Mouse (Mus musculus): ENCODE measurements around the gene Clip2.

Gene Clip2

GRCm38 (mm10) chr5:134500062-134500461, 52.2 kb downstream of the Clip2 start:
- 0 out of 2 replicates have a peak, but pooled peaks cover 6% of the 10 kb centered on the region for H3K36me3 ChIP-seq (ENCODE audit: insufficient read depth, low read length)
- no peak overlapping the region for H3K4me3 ChIP-seq (replicated peaks; ENCODE audit: low read length)
- TF ChIP-seq POU5F1 (IDR thresholded peaks at IDR 0.05; ENCODE audit: borderline replicate concordance, low read length) (no peak), CTCF (conservative IDR thresholded peaks at IDR 0.05; ENCODE audit: low read length) (peak; percentile 78), NANOG (IDR thresholded peaks at IDR 0.05; ENCODE audit: borderline replicate concordance, low read length) (no peak)

DNA sequence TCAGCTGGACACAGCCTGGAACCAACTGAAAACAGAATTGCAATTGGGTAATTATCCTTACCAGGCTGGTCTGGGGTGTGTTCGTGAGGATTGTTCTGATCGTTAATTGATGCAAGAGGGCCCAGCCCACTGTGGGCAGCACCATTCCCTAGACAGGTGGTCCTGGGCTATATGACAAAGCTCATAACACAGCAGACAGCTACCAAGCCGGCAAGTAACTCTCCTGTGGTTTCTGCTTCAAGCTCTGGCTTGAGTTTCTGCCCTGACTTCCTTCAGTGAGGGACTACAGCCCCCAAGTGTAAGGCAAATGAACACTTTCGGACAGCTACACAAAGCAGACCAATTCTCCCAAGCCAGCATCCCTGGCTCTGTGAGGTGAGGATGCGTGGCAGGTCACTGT, 55.2 kb downstream of the Clip2 start:
- H3K4me3 ChIP-seq (replicated peaks; ENCODE audit: low read length), result no peak overlapping the region
- no peaks in the 10 kb centered on the region for H3K27me3 ChIP-seq (ENCODE audit: insufficient read depth, low read length)
- peaks cover 10% of the 10 kb centered on the region; the same call in 1 of the 2 replicates for H3K36me3 ChIP-seq (ENCODE audit: insufficient read depth, low read length)
- H3K4me1 ChIP-seq (replicated peaks; ENCODE audit: low read depth, low read length), result peaks cover 23% of the 10 kb centered on the region
- H3K9me3 ChIP-seq (ENCODE audit: low read length), result no peaks in the 10 kb centered on the region; the same call in 1 of the 2 replicates
- TF ChIP-seq CTCF (conservative IDR thresholded peaks at IDR 0.05; ENCODE audit: low read length), result no peak
- no peak for TF ChIP-seq POU5F1 (IDR thresholded peaks at IDR 0.05; ENCODE audit: borderline replicate concordance, low read length)
- no peak for TF ChIP-seq NANOG (IDR thresholded peaks at IDR 0.05; ENCODE audit: borderline replicate concordance, low read length)

More at GRCm38 (mm10) chr5:134500062-134500461, 52.2 kb downstream of the Clip2 start:
- no peaks in the 10 kb centered on the region; the same call in 1 of the 2 replicates for H3K9me3 ChIP-seq (ENCODE audit: low read length)
- peaks cover 34% of the 10 kb centered on the region for H3K4me1 ChIP-seq (replicated peaks; ENCODE audit: low read depth, low read length)
- H3K27me3 ChIP-seq (ENCODE audit: insufficient read depth, low read length), result peaks cover 22% of the 10 kb centered on the region

DNA sequence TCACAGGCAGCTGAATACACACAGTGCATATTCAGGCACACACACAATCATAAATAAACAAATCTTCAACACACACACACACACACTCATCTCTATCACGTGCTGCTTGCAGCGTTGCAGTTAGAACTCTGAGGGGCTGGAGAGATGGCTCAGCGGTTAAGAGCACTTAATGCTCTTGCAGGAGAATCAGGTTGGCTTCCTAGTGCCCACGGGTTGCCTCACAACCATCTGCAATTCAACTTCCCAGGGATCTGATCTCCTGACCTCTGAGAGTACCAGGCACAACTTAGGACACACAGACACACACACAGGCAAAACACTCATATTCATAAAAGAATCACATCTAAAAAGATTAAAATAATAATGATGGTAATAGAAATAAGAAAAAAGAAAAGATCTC, 56.4 kb downstream of the Clip2 start:
- Histone ChIP-seq H3K9me3 (ENCODE audit: low read length) (no peaks in the 10 kb centered on the region; the same call in 1 of the 2 replicates), H3K36me3 (ENCODE audit: insufficient read depth, low read length) (peaks cover 10% of the 10 kb centered on the region; the same call in 1 of the 2 replicates)
- no peak for TF ChIP-seq CTCF (conservative IDR thresholded peaks at IDR 0.05; ENCODE audit: low read length)

GRCm38 (mm10) chr5:134494142-134494541, 58.1 kb downstream of the Clip2 start:
- H3K27me3 ChIP-seq (ENCODE audit: insufficient read depth, low read length), result no peaks in the 10 kb centered on the region
- H3K36me3 ChIP-seq (ENCODE audit: insufficient read depth, low read length), result peaks cover 16% of the 10 kb centered on the region; the same call in 1 of the 2 replicates
- H3K4me3 ChIP-seq (replicated peaks; ENCODE audit: low read length), result no peak overlapping the region
- H3K4me1 ChIP-seq (replicated peaks; ENCODE audit: low read depth, low read length), result peaks cover 37% of the 10 kb centered on the region
- no peaks in the 10 kb centered on the region for H3K9me3 ChIP-seq (ENCODE audit: low read length)
- TF ChIP-seq CTCF (conservative IDR thresholded peaks at IDR 0.05; ENCODE audit: low read length), result peak; percentile 87
- TF ChIP-seq POU5F1 (IDR thresholded peaks at IDR 0.05; ENCODE audit: borderline replicate concordance, low read length), result no peak

More for the DNA sequence above, 56.4 kb downstream of the Clip2 start:
- Histone ChIP-seq H3K4me1 (replicated peaks; ENCODE audit: low read depth, low read length) (peaks cover 22% of the 10 kb centered on the region), H3K4me3 (replicated peaks; ENCODE audit: low read length) (no peak overlapping the region), H3K27me3 (ENCODE audit: insufficient read depth, low read length) (no peaks in the 10 kb centered on the region)

- no peaks in the 10 kb centered on the region for H3K27me3 ChIP-seq (ENCODE audit: insufficient read depth, low read length)
- peaks cover 48% of the 10 kb centered on the region for H3K4me1 ChIP-seq (replicated peaks; ENCODE audit: low read depth, low read length)
- TF ChIP-seq NANOG (IDR thresholded peaks at IDR 0.05; ENCODE audit: borderline replicate concordance, low read length) (no peak), POU5F1 (IDR thresholded peaks at IDR 0.05; ENCODE audit: borderline replicate concordance, low read length) (no peak), CTCF (conservative IDR thresholded peaks at IDR 0.05; ENCODE audit: low read length) (no peak)
- no peaks in the 10 kb centered on the region for H3K9me3 ChIP-seq (ENCODE audit: low read length)
- no peak overlapping the region for H3K4me3 ChIP-seq (replicated peaks; ENCODE audit: low read length)
- peaks cover 16% of the 10 kb centered on the region; the same call in 1 of the 2 replicates for H3K36me3 ChIP-seq (ENCODE audit: insufficient read depth, low read length)
These were observed 59.3 kb downstream of the Clip2 start for GRCm38 (mm10) chr5:134492956-134493355.

GRCm38 (mm10) chr5:134491712-134492417, 60.4 kb downstream of the Clip2 start:
- TF ChIP-seq POU5F1 (IDR thresholded peaks at IDR 0.05; ENCODE audit: borderline replicate concordance, low read length) (no peak), CTCF (conservative IDR thresholded peaks at IDR 0.05; ENCODE audit: low read length) (peak; percentile 100)
- Histone ChIP-seq H3K4me1 (replicated peaks; ENCODE audit: low read depth, low read length) (peaks cover 52% of the 10 kb centered on the region), H3K9me3 (ENCODE audit: low read length) (no peaks in the 10 kb centered on the region), H3K27me3 (ENCODE audit: insufficient read depth, low read length) (no peaks in the 10 kb centered on the region), H3K36me3 (ENCODE audit: insufficient read depth, low read length) (peaks cover 16% of the 10 kb centered on the region; the same call in 1 of the 2 replicates), H3K4me3 (replicated peaks; ENCODE audit: low read length) (peak overlapping the region; percentile 51)

DNA sequence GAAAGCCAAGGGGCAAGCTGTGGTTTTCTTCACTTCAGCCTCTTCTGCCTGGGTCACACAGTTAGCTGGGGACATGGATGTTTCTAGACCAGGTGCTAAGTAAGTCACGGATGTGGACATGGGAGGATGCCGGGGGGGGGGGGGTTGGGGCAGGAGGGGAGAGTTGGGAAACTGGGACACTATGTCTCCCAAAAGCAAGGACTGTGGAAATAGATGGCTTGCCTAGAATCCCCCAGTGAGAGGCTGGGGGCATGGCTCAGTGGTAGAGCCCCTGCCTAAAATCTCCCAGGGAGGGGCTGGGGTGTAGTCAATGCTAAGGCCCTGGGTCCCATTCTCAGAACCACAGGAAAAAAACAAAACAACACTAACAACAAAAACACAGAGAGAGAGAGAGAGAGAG, 61.0 kb downstream of the Clip2 start:
- H3K36me3 ChIP-seq (ENCODE audit: insufficient read depth, low read length), result peaks cover 12% of the 10 kb centered on the region; the same call in 1 of the 2 replicates
- H3K27me3 ChIP-seq (ENCODE audit: insufficient read depth, low read length), result no peaks in the 10 kb centered on the region
- no peak overlapping the region for H3K4me3 ChIP-seq (replicated peaks; ENCODE audit: low read length)
- TF ChIP-seq CTCF (conservative IDR thresholded peaks at IDR 0.05; ENCODE audit: low read length) (no peak), POU5F1 (IDR thresholded peaks at IDR 0.05; ENCODE audit: borderline replicate concordance, low read length) (no peak), NANOG (IDR thresholded peaks at IDR 0.05; ENCODE audit: borderline replicate concordance, low read length) (no peak)
- H3K4me1 ChIP-seq (replicated peaks; ENCODE audit: low read depth, low read length), result peaks cover 55% of the 10 kb centered on the region
- no peaks in the 10 kb centered on the region for H3K9me3 ChIP-seq (ENCODE audit: low read length)

- peak; percentile 90 for TF ChIP-seq CTCF (conservative IDR thresholded peaks at IDR 0.05; ENCODE audit: low read length)
- no peak for TF ChIP-seq POU5F1 (IDR thresholded peaks at IDR 0.05; ENCODE audit: borderline replicate concordance, low read length)
- Histone ChIP-seq H3K36me3 (ENCODE audit: insufficient read depth, low read length) (peaks cover 10% of the 10 kb centered on the region; the same call in 1 of the 2 replicates), H3K4me1 (replicated peaks; ENCODE audit: low read depth, low read length) (peaks cover 61% of the 10 kb centered on the region), H3K9me3 (ENCODE audit: low read length) (no peaks in the 10 kb centered on the region), H3K27me3 (ENCODE audit: insufficient read depth, low read length) (no peaks in the 10 kb centered on the region), H3K4me3 (replicated peaks; ENCODE audit: low read length) (no peak overlapping the region; the same call in 1 of the 2 replicates)
These were observed 61.8 kb downstream of the Clip2 start for GRCm38 (mm10) chr5:134490465-134490864.

DNA sequence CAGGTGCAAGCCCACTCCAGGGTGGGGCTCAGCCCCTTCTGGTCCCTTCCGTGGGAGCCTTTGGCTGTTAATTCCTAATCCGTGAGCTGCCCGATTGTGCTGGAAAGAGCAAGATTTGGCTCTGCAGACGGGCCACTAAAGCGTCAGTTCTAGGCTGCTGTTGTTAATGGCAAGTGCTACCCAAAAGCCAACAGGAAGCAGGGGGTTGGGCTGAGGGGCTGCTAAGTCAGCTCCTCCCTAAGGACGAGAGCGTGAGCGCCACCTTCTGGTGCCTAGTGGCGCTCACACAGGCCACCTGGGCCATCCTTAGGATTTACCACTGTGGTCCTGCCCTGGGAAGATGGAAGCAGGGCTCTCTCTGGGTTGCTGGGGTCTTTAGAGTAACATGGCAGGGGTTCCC, 62.7 kb downstream of the Clip2 start:
- Histone ChIP-seq H3K4me1 (replicated peaks; ENCODE audit: low read depth, low read length) (peaks cover 66% of the 10 kb centered on the region), H3K27me3 (ENCODE audit: insufficient read depth, low read length) (no peaks in the 10 kb centered on the region), H3K4me3 (replicated peaks; ENCODE audit: low read length) (peak overlapping the region; percentile 58), H3K9me3 (ENCODE audit: low read length) (no peaks in the 10 kb centered on the region), H3K36me3 (ENCODE audit: insufficient read depth, low read length) (peaks cover 10% of the 10 kb centered on the region; the same call in 1 of the 2 replicates)
- TF ChIP-seq NANOG (IDR thresholded peaks at IDR 0.05; ENCODE audit: borderline replicate concordance, low read length) (no peak), CTCF (conservative IDR thresholded peaks at IDR 0.05; ENCODE audit: low read length) (peak; percentile 76)

Data from E14TG2a.4 (cell line).